Mouse (Mus musculus): Measurements from ENCODE around the gene Klhl29. TPM values are rescaled to one million over a fixed set of nuclear protein-coding genes. Genes with fewer than 3 reads are reported as not detected.

The Klhl29 gene
- total RNA-seq, 2 experiments from 2014 or later: 0.39 to 0.42 TPM

DNA sequence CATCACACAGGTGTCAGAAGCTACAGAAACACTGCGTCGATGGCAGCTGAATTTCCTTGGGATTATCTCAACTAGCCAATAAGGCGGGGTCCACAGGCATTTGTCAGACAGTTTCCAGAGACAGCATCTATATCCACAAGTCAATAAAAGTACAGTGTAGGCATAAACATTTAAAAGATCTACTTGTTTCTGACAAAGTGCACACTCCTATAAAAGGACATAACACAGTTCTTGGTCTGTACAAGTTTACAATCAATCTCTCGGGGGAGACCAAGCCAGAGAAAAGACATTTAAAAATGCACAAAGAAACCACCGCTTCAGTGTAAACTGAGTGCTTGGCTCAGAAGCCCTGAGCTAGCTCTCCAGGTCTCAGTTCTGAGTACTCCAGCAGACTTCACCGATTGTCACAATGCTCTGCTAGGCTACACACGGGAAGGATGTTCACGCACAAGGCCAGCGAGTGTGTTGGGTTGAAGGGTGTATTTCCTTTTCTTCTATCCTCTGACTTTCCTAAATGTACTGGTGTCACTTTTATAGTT lies 59.4 kb downstream of the Klhl29 start:
- intact Hi-C loops (cut with DNase I): no loop called here
- no peak for DNase-seq (ENCODE audit: low spot score)

GRCm38 (mm10) chr12:5307923-5308322 lies 67.6 kb downstream of the Klhl29 start:
- DNase-seq (ENCODE audit: low spot score): no peak
- intact Hi-C loops (cut with DNase I): no loop called here

- intact Hi-C loops (cut with DNase I): no loop called here
- DNase-seq (ENCODE audit: low spot score): no peak
Observed at GRCm38 (mm10) chr12:5305466-5305865, 70.0 kb downstream of the Klhl29 start.

DNA sequence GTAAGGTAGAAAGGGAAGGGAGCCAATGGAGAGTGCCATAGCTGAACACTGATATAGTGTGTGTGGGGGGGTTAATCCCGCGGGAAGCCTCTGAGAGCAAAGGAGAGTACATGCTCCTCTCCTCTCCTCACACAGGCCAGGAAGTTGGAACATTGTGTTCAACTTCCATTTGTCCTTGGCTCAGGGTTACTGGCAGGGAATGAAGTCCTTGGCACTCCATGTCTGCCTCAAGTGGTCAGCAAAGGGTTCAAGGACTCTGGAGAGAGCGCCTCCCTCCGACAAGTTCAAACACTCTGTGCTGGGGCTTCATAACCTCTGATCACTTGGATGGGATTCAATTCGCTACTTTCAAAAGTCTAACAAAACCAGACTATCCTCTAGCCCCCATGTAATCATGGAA lies 71.6 kb downstream of the Klhl29 start:
- no peak for DNase-seq (ENCODE audit: low spot score)
- intact Hi-C loops (cut with DNase I): no loop called here

DNA sequence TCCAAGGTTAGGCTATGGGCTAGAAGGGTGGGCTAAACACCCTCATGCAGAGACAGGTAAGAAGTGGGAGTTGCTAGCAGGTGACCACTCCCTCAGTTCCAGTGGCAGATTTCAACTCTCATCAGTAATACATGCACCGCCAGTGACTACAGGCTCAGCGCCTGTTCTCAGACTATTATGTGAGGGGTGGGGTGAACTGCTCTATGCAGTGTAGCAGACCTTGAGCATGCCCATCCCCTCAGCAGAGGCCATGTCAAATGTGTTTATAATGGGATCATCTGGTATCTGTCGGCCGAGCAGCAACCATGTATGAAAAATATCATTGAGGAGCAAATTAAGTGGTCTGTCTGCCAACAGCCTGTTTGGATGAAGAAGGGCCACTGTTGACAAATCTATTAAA lies 72.4 kb downstream of the Klhl29 start:
- intact Hi-C loops (cut with DNase I): no loop called here
- DNase-seq (ENCODE audit: low spot score): no peak

- no peak for DNase-seq (ENCODE audit: low spot score)
- intact Hi-C loops (cut with DNase I): no loop called here
Observed at GRCm38 (mm10) chr12:5301841-5302240, 73.6 kb downstream of the Klhl29 start.

GRCm38 (mm10) chr12:5296422-5296821 lies 79.1 kb downstream of the Klhl29 start:
- intact Hi-C loops (cut with DNase I): no loop called here
- no peak for DNase-seq (ENCODE audit: low spot score)

DNA sequence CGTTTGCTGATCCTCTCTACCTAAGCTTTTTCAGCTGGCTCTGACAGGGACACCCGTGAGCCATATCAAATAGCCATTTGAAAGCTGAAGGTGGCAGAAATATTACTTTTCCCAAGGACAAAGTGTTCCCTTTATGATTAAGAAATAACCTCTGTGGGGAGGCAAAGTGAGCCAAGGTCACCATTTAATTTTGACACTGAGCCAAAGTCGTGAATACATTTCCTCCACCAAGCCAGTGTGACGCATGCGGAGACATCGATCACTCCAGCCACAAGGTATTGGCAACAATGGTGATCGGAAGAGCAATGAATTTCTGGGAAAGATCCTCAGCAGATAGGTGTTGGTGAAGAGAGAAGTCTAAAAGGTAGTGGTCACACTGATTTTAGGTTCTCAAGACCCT lies 83.2 kb downstream of the Klhl29 start:
- DNase-seq (ENCODE audit: low spot score): no peak
- intact Hi-C loops (cut with DNase I): no loop called here

DNA sequence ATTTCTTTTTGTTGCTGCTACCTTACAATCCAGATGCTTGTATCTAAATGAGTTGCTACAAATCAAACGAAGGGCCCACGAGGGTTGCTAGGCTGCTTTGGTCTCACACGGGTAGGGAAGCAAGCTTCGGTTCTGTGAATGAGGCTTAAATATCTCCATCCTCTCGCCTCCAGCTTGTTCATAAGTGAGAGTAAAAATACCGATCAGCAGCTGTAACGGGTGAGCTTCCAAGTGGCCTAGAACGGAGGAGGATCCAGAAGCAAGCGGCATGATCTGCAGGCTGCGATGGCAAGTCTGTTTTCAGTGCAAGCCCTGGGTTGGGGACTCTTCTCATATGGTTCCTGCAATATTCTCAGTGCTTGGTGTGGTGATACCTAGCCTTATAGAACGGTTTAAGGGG lies 89.9 kb downstream of the Klhl29 start:
- no peak for DNase-seq (ENCODE audit: low spot score)
- intact Hi-C loops (cut with DNase I): no loop called here

DNA sequence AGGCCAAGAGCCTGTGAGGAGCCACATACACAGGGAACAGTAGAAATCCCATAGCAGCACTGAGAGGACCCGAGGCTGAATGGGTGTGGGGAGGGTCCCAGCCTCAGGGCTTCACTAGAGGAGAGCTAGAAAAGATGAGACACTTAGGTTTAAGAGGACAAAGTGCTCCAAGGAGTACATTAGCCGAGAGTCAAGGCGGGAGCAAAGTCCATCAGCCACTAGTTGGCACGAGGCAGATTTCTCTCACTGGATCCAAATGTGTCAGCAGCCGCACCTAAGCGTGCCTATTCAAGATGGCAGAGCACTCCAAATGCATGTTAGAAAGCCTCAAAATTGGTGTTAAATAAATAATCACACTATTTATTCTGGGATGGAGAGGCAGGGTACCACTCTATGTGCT lies 90.5 kb downstream of the Klhl29 start:
- DNase-seq (ENCODE audit: low spot score): no peak
- intact Hi-C loops (cut with DNase I): no loop called here

GRCm38 (mm10) chr12:5283654-5284053 lies 91.8 kb downstream of the Klhl29 start:
- no peak for DNase-seq (ENCODE audit: low spot score)
- intact Hi-C loops (cut with DNase I): no loop called here

DNA sequence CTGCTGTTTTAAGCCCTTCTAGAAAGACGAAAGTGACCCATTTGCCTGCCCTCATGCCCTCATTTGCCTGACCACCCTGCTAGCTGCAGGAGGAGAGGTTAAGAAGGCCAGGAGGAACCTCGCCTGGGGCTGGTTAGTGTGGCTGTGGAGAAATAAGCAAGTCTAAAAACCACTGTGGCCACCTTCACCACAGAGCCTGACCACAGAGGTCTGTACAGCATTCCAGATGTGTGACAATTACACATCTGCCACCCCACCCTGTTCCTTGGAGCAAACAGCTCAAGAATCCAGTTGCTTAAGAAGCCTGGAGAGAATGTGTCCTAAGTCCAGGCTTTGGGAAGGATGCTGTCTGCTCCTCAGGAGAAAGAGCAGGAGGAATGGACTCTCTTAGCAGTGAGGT lies 92.9 kb downstream of the Klhl29 start:
- no peak for DNase-seq (ENCODE audit: low spot score)
- intact Hi-C loops (cut with DNase I): no loop called here

GRCm38 (mm10) chr12:5279873-5280272 lies 95.6 kb downstream of the Klhl29 start:
- intact Hi-C loops (cut with DNase I): no loop called here
- DNase-seq (ENCODE audit: low spot score): no peak

DNA sequence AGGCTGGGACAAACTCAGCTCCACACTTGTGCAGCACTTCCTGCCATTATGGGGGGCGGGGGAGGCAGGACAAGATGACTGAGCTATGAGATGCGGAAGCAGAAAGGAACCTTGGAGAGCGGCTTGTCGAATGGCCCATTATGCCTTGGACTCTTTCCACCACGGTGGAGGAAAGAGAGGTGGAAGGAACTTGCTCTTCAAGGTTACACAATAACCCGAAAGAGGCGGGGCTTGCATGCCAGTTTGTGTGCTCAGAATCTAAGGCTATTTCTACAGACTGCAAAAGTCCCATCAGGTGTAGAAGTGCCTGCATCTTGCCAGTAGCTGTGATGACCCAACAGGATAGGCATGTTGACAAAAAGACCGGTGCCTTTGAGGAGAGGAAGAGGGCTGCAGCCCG lies 98.5 kb downstream of the Klhl29 start:
- intact Hi-C loops (cut with DNase I): no loop called here
- no peak for DNase-seq (ENCODE audit: low spot score)

GRCm38 (mm10) chr12:5275507-5275936 lies 100.0 kb downstream of the Klhl29 start:
- DNase-seq (ENCODE audit: low spot score): no peak
- intact Hi-C loops (cut with DNase I): no loop called here

GRCm38 (mm10) chr12:5274519-5274944 lies 101.0 kb downstream of the Klhl29 start:
- intact Hi-C loops (cut with DNase I): no loop called here
- DNase-seq (ENCODE audit: low spot score): no peak

GRCm38 (mm10) chr12:5273316-5274047 lies 102.0 kb downstream of the Klhl29 start:
- peak; percentile 18 for DNase-seq (ENCODE audit: low spot score)
- intact Hi-C loops (cut with DNase I): no loop called here

- DNase-seq (ENCODE audit: low spot score): no peak
- intact Hi-C loops (cut with DNase I): no loop called here
Observed at GRCm38 (mm10) chr12:5270527-5270926, 105.0 kb downstream of the Klhl29 start.

GRCm38 (mm10) chr12:5269936-5270335 lies 105.5 kb downstream of the Klhl29 start:
- intact Hi-C loops (cut with DNase I): no loop called here

DNA sequence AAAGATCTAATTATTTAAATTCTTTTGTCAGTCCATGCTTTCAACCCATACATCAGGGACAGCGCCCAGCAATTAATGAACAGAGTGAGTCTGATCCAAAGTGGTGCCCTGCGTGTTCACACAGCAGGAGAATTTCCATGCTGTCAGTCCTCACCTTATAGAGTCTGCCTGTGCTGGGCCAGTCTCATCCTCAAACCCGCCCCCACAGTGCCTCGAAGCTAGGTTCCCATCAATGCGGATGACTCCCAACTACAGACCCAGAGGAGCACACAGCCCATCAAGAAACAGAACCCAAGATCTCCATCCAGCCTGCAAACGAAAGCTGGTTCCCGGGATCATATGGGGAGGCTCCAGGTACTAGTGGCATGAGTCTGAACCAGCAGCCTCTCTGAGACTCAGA lies 106.4 kb downstream of the Klhl29 start:
- no peak for DNase-seq (ENCODE audit: low spot score)
- intact Hi-C loops (cut with DNase I): no loop called here

More at GRCm38 (mm10) chr12:5269936-5270335, 105.5 kb downstream of the Klhl29 start:
- DNase-seq (ENCODE audit: low spot score): no peak

- intact Hi-C loops (cut with DNase I): no loop called here
Observed at GRCm38 (mm10) chr12:5268188-5268612, 107.3 kb downstream of the Klhl29 start.

More at GRCm38 (mm10) chr12:5268188-5268612, 107.3 kb downstream of the Klhl29 start:
- DNase-seq (ENCODE audit: low spot score): no peak

Measured in heart, postnatal 25 days (tissue).